Mouse (Mus musculus) hindbrain, embryonic 12.5 days (tissue): ENCODE data around the gene Dnaja4. TPM values are rescaled to one million over a fixed set of nuclear protein-coding genes. Genes with fewer than 3 reads are reported as not detected.
A peak's percentile ranks its signal among the peaks of the same experiment; 100 is the strongest.

ENCODE experiments used
- ATAC-seq: fragments of 200-750 bp; cut with Nextera tagmentation; 2 replicates; pipeline ENCODE4 v1.8.0; 2017; ENCODE audit warnings: moderate TSS enrichment; ENCODE audit not compliant: low FRiP score
- H3K27ac ChIP-seq: fragments of 300-500 bp; sonication (generic); 2 replicates; pipeline ENCODE4 v1.5.1; 2016; ENCODE audit warnings: mild to moderate bottlenecking
- H3K27me3 ChIP-seq: fragments of 300-500 bp; sonication (generic); 2 replicates; pipeline ENCODE4 v1.6.1; 2016; ENCODE audit warnings: mild to moderate bottlenecking
- H3K36me3 ChIP-seq: fragments of 300-500 bp; sonication (generic); 2 replicates; pipeline ENCODE4 v1.6.1; 2016; ENCODE audit warnings: mild to moderate bottlenecking
- H3K4me1 ChIP-seq: fragments of 300-500 bp; sonication (generic); 2 replicates; pipeline ENCODE4 v1.6.1; 2016
- H3K4me2 ChIP-seq: fragments of 300-500 bp; sonication (generic); replicated peaks from 2 replicates; pipeline ENCODE4 v1.6.1; 2016; ENCODE audit warnings: mild to moderate bottlenecking
- H3K4me3 ChIP-seq: fragments of 300-500 bp; sonication (generic); 2 replicates; pipeline ENCODE4 v1.5.1; 2016; ENCODE audit warnings: mild to moderate bottlenecking
- H3K9ac ChIP-seq: fragments of 300-500 bp; sonication (generic); 2 replicates; pipeline ENCODE4 v1.6.1; 2016; ENCODE audit warnings: mild to moderate bottlenecking, moderate library complexity
- H3K9me3 ChIP-seq: fragments of 300-500 bp; sonication (generic); replicated peaks from 2 replicates; pipeline ENCODE4 v1.6.1; 2016; ENCODE audit warnings: mild to moderate bottlenecking
- WGBS: fragments of 180-500 bp; shearing (Covaris S2); methylation state at CpG from one replicate; pipeline ENCODE4 v1.1.7; 2016; 5-methylcytosine and 5-hydroxymethylcytosine counted together
- polyA plus RNA-seq: library from polyadenylated mRNA; unstranded; fragments of >200 nt; fragmentation: Nextera tagmentation; extraction: Ambion mirVana; gene quantifications from 2 replicates; pipeline ENCODE4 v1.2.1, GENCODE M21; 2016

The Dnaja4 gene
- polyA plus RNA-seq = 7.1 and 7.5 TPM in 2 replicates

- Histone ChIP-seq H3K9me3 (no peaks in the 10 kb centered on the region), H3K4me1 (peaks cover 13% of the 10 kb centered on the region), H3K4me3 (peak within 1 kb of the TSS; percentile 63), H3K9ac (peak within 1 kb of the TSS; percentile 75), H3K27ac (no peak within 1 kb of the TSS), H3K4me2 (peak within 1 kb of the TSS; percentile 91), H3K27me3 (peaks cover 38% of the 10 kb centered on the region), H3K36me3 (no peaks in the 10 kb centered on the region)
- WGBS = 70% methylated on average over 17 of the region's 17 CpGs
- ATAC-seq = no peak; the same call in 1 of the 2 replicates
These were observed at the start of gene Dnaja4 for GRCm38 (mm10) chr9:54698318-54699086. Dnaja4 (plus strand) TSS chr9:54698873.

- no peak overlapping the region for H3K9ac ChIP-seq
- H3K4me3 ChIP-seq = no peak overlapping the region
- no peaks in the 10 kb centered on the region for H3K27me3 ChIP-seq
- ATAC-seq = no peak
- no peaks in the 10 kb centered on the region for H3K36me3 ChIP-seq
- H3K9me3 ChIP-seq = no peaks in the 10 kb centered on the region
- no peaks in the 10 kb centered on the region for H3K4me1 ChIP-seq
- no peak overlapping the region for H3K4me2 ChIP-seq
- no peak overlapping the region for H3K27ac ChIP-seq
- 89% methylated on average over 1 of the region's 1 CpGs for WGBS
These were observed 49.3 kb upstream of the Dnaja4 start for GRCm38 (mm10) chr9:54649360-54649759.

- ATAC-seq = no peak
- Histone ChIP-seq H3K9ac (no peak overlapping the region), H3K4me2 (no peak overlapping the region), H3K27ac (no peak overlapping the region), H3K4me3 (no peak overlapping the region), H3K9me3 (no peaks in the 10 kb centered on the region), H3K27me3 (no peaks in the 10 kb centered on the region), H3K4me1 (no peaks in the 10 kb centered on the region), H3K36me3 (no peaks in the 10 kb centered on the region)
- WGBS = 74% methylated on average over 2 of the region's 2 CpGs
These were observed 45.9 kb upstream of the Dnaja4 start for GRCm38 (mm10) chr9:54652778-54653177.

GRCm38 (mm10) chr9:54655846-54656245 is 42.8 kb upstream of the Dnaja4 start:
- Histone ChIP-seq H3K4me3 (no peak overlapping the region), H3K9me3 (no peaks in the 10 kb centered on the region), H3K4me2 (no peak overlapping the region), H3K27me3 (no peaks in the 10 kb centered on the region), H3K4me1 (no peaks in the 10 kb centered on the region), H3K36me3 (no peaks in the 10 kb centered on the region), H3K27ac (no peak overlapping the region), H3K9ac (no peak overlapping the region)
- no peak for ATAC-seq
- WGBS = 73% methylated on average over 2 of the region's 2 CpGs

- H3K4me1 ChIP-seq = peaks cover 2% of the 10 kb centered on the region
- no peak overlapping the region for H3K4me2 ChIP-seq
- no peak overlapping the region for H3K27ac ChIP-seq
- no peak overlapping the region for H3K4me3 ChIP-seq
- no peaks in the 10 kb centered on the region for H3K9me3 ChIP-seq
- no peak for ATAC-seq
- no peaks in the 10 kb centered on the region for H3K36me3 ChIP-seq
- no peak overlapping the region for H3K9ac ChIP-seq
- no peaks in the 10 kb centered on the region; the same call in 1 of the 2 replicates for H3K27me3 ChIP-seq
- WGBS = 83% methylated on average over 6 of the region's 6 CpGs
These were observed 42.3 kb upstream of the Dnaja4 start for GRCm38 (mm10) chr9:54656402-54656801.

GRCm38 (mm10) chr9:54658773-54659172 is 39.9 kb upstream of the Dnaja4 start:
- no peaks in the 10 kb centered on the region for H3K36me3 ChIP-seq
- peaks cover 10% of the 10 kb centered on the region for H3K4me1 ChIP-seq
- no peak overlapping the region for H3K27ac ChIP-seq
- H3K27me3 ChIP-seq = no peaks in the 10 kb centered on the region; the same call in 1 of the 2 replicates
- H3K4me2 ChIP-seq = no peak overlapping the region
- H3K4me3 ChIP-seq = no peak overlapping the region
- 88% methylated on average over 6 of the region's 6 CpGs for WGBS
- no peak for ATAC-seq
- no peak overlapping the region for H3K9ac ChIP-seq
- H3K9me3 ChIP-seq = no peaks in the 10 kb centered on the region

- ATAC-seq = 0 out of 2 replicates have a peak, but pooled peaks have one; percentile 54
- WGBS = 5% methylated on average over 10 of the region's 10 CpGs
- Histone ChIP-seq H3K4me2 (peak within 1 kb of the TSS; percentile 43), H3K36me3 (no peaks in the 10 kb centered on the region), H3K9ac (no peak within 1 kb of the TSS), H3K27me3 (no peaks in the 10 kb centered on the region; the same call in 1 of the 2 replicates), H3K4me3 (no peak within 1 kb of the TSS), H3K4me1 (peaks cover 10% of the 10 kb centered on the region), H3K9me3 (no peaks in the 10 kb centered on the region), H3K27ac (peak within 1 kb of the TSS; percentile 40)
These were observed 36.9 kb upstream of the Dnaja4 start, which contains the start of gene Acsbg1 for GRCm38 (mm10) chr9:54661605-54662377. Acsbg1 (minus strand) TSS chr9:54661870.

GRCm38 (mm10) chr9:54664358-54664757 is 34.3 kb upstream of the Dnaja4 start:
- Histone ChIP-seq H3K9ac (no peak overlapping the region), H3K4me1 (peaks cover 10% of the 10 kb centered on the region), H3K9me3 (no peaks in the 10 kb centered on the region), H3K36me3 (no peaks in the 10 kb centered on the region), H3K27ac (no peak overlapping the region), H3K4me2 (no peak overlapping the region), H3K4me3 (no peak overlapping the region), H3K27me3 (no peaks in the 10 kb centered on the region; the same call in 1 of the 2 replicates)
- no peak for ATAC-seq
- WGBS = 85% methylated on average over 9 of the region's 9 CpGs

GRCm38 (mm10) chr9:54666116-54666515 is 32.6 kb upstream of the Dnaja4 start:
- Histone ChIP-seq H3K27ac (no peak overlapping the region), H3K9ac (no peak overlapping the region), H3K27me3 (no peaks in the 10 kb centered on the region; the same call in 1 of the 2 replicates), H3K4me3 (no peak overlapping the region), H3K4me2 (no peak overlapping the region), H3K4me1 (peaks cover 10% of the 10 kb centered on the region), H3K36me3 (no peaks in the 10 kb centered on the region), H3K9me3 (no peaks in the 10 kb centered on the region)
- 96% methylated on average over 3 of the region's 3 CpGs for WGBS
- ATAC-seq = no peak

- H3K4me1 ChIP-seq = no peaks in the 10 kb centered on the region
- no peaks in the 10 kb centered on the region for H3K27me3 ChIP-seq
- H3K9ac ChIP-seq = no peak overlapping the region
- H3K4me2 ChIP-seq = no peak overlapping the region
- ATAC-seq = no peak
- no peaks in the 10 kb centered on the region for H3K9me3 ChIP-seq
- WGBS = 64% methylated on average over 4 of the region's 4 CpGs
- no peaks in the 10 kb centered on the region for H3K36me3 ChIP-seq
- H3K27ac ChIP-seq = no peak overlapping the region
- no peak overlapping the region for H3K4me3 ChIP-seq
These were observed 30.2 kb upstream of the Dnaja4 start for GRCm38 (mm10) chr9:54668455-54668854.

GRCm38 (mm10) chr9:54671962-54672361 is 26.7 kb upstream of the Dnaja4 start:
- Histone ChIP-seq H3K27me3 (no peaks in the 10 kb centered on the region), H3K4me3 (no peak overlapping the region), H3K9ac (no peak overlapping the region), H3K4me1 (no peaks in the 10 kb centered on the region), H3K27ac (no peak overlapping the region), H3K4me2 (no peak overlapping the region), H3K9me3 (no peaks in the 10 kb centered on the region), H3K36me3 (no peaks in the 10 kb centered on the region)
- WGBS = 83% methylated on average over 3 of the region's 3 CpGs
- ATAC-seq = no peak

- H3K27ac ChIP-seq = no peak overlapping the region
- no peak for ATAC-seq
- no peaks in the 10 kb centered on the region for H3K36me3 ChIP-seq
- WGBS = 89% methylated on average over 13 of the region's 13 CpGs
- H3K4me1 ChIP-seq = no peaks in the 10 kb centered on the region
- no peak overlapping the region for H3K9ac ChIP-seq
- no peaks in the 10 kb centered on the region for H3K27me3 ChIP-seq
- H3K9me3 ChIP-seq = no peaks in the 10 kb centered on the region
- no peak overlapping the region for H3K4me2 ChIP-seq
- H3K4me3 ChIP-seq = no peak overlapping the region
These were observed 24.8 kb upstream of the Dnaja4 start for GRCm38 (mm10) chr9:54673887-54674286.
